Mouse (Mus musculus): ENCODE results near the gene Slc47a2. TPM values are rescaled to one million over a fixed set of nuclear protein-coding genes. Genes with fewer than 3 reads are reported as not detected.

Slc47a2 gene
- total and polyA plus RNA-seq, 3 experiments: 0.15 to 0.25 TPM; not detected in 1

- no peak overlapping the region for H3K9ac ChIP-seq (ENCODE audit: control insufficient read depth, low read depth, low read length, poor library complexity, severe bottlenecking)
- H3K79me2 ChIP-seq (ENCODE audit: control insufficient read depth, insufficient read depth, low read length, poor library complexity): no peaks in the 10 kb centered on the region
- TF ChIP-seq MYB (IDR thresholded peaks at IDR 0.05; ENCODE audit: low read depth, low read length) (no peak), BHLHE40 (IDR thresholded peaks at IDR 0.05; ENCODE audit: borderline replicate concordance, low read depth, low read length) (no peak), MXI1 (IDR thresholded peaks at IDR 0.05; ENCODE audit: low read depth, low read length) (no peak), RCOR1 (IDR thresholded peaks at IDR 0.05; ENCODE audit: low read depth, low read length) (no peak), ETS1 (IDR thresholded peaks at IDR 0.05; ENCODE audit: low read depth, low read length) (no peak), E2F4 (IDR thresholded peaks at IDR 0.05; ENCODE audit: borderline replicate concordance, low read depth, low read length) (no peak), POLR2AphosphoS5 (IDR thresholded peaks at IDR 0.05; ENCODE audit: borderline replicate concordance, low read depth, low read length) (no peak), MYC (IDR thresholded peaks at IDR 0.05; ENCODE audit: low read depth, low read length) (no peak), GATA1 (IDR thresholded peaks at IDR 0.05; ENCODE audit: low read depth, low read length) (no peak), UBTF (IDR thresholded peaks at IDR 0.05; ENCODE audit: borderline replicate concordance, insufficient read depth, low read depth, low read length) (no peak), TBP (IDR thresholded peaks at IDR 0.05; ENCODE audit: low read depth, low read length) (no peak), TCF12 (IDR thresholded peaks at IDR 0.05; ENCODE audit: low read depth, low read length) (no peak), CHD2 (IDR thresholded peaks at IDR 0.05; ENCODE audit: low read length) (no peak), USF1 (IDR thresholded peaks at IDR 0.05; ENCODE audit: low read depth, low read length) (no peak), POLR2AphosphoS2 (IDR thresholded peaks at IDR 0.05; ENCODE audit: low read length) (no peak), RAD21 (IDR thresholded peaks at IDR 0.05; ENCODE audit: low read depth, low read length) (no peak), MAZ (IDR thresholded peaks at IDR 0.05; ENCODE audit: low read depth, low read length) (no peak), SIN3A (IDR thresholded peaks at IDR 0.05; ENCODE audit: low read length) (no peak), ELF1 (IDR thresholded peaks at IDR 0.05; ENCODE audit: low read depth, low read length) (no peak), MAFK (IDR thresholded peaks at IDR 0.05; ENCODE audit: borderline replicate concordance, low read depth, low read length) (no peak)
- H3K4me3 ChIP-seq (ENCODE audit: control insufficient read depth in 1 of 2, insufficient read depth in 1 of 2, low read depth in 2 of 2, low read length in 2 of 2): no peak overlapping the region
- H3K36me3 ChIP-seq (ENCODE audit: control insufficient read depth in 1 of 2, insufficient read depth in 2 of 2, low read length in 2 of 2): no peaks in the 10 kb centered on the region
- H3K4me1 ChIP-seq (ENCODE audit: control insufficient read depth in 1 of 2, insufficient read depth in 2 of 2, low read length in 2 of 2): no peaks in the 10 kb centered on the region
- no peak overlapping the region for H3K27ac ChIP-seq (ENCODE audit: control insufficient read depth, low read depth, low read length)
- H3K9me3 ChIP-seq (replicated peaks; ENCODE audit: insufficient read depth, low read length): no peaks in the 10 kb centered on the region
- DNase-seq (ENCODE audit: low read depth, low spot score): no peak
- H3K27me3 ChIP-seq (ENCODE audit: control insufficient read depth in 1 of 2, insufficient read depth in 2 of 2, low read length in 2 of 2): peaks cover 8 to 15% of the 10 kb centered on the region in 2 experiments
These were observed 21.4 kb upstream of the Slc47a2 start for GRCm38 (mm10) chr11:61364096-61364495.

- no peaks in the 10 kb centered on the region for H3K9me3 ChIP-seq (replicated peaks; ENCODE audit: insufficient read depth, low read length)
- DNase-seq (ENCODE audit: low read depth, low spot score): no peak
- no peaks in the 10 kb centered on the region for H3K79me2 ChIP-seq (ENCODE audit: control insufficient read depth, insufficient read depth, low read length, poor library complexity)
- H3K27ac ChIP-seq (ENCODE audit: control insufficient read depth, low read depth, low read length): no peak overlapping the region
- no peak overlapping the region for H3K4me3 ChIP-seq (ENCODE audit: control insufficient read depth in 1 of 2, insufficient read depth in 1 of 2, low read depth in 2 of 2, low read length in 2 of 2)
- peaks cover 12 to 33% of the 10 kb centered on the region in 2 experiments for H3K27me3 ChIP-seq (ENCODE audit: control insufficient read depth in 1 of 2, insufficient read depth in 2 of 2, low read length in 2 of 2)
- no peak overlapping the region for H3K9ac ChIP-seq (ENCODE audit: control insufficient read depth, low read depth, low read length, poor library complexity, severe bottlenecking)
- TF ChIP-seq ZKSCAN1 (IDR thresholded peaks at IDR 0.05; ENCODE audit: low read depth, low read length) (no peak), KAT2A (conservative IDR thresholded peaks at IDR 0.05; ENCODE audit: low read depth, low read length) (no peak), CTCF (IDR thresholded peaks at IDR 0.05 in 2 of 3, conservative IDR thresholded peaks at IDR 0.05 in 1 of 3; ENCODE audit: control insufficient read depth in 1 of 3, insufficient read depth in 1 of 3, low read depth in 2 of 3, low read length in 3 of 3, poor library complexity in 1 of 3, severe bottlenecking in 1 of 3) (no peak), GATA1 (IDR thresholded peaks at IDR 0.05; ENCODE audit: low read depth, low read length) (no peak), CHD2 (IDR thresholded peaks at IDR 0.05; ENCODE audit: low read length) (no peak), MXI1 (IDR thresholded peaks at IDR 0.05; ENCODE audit: low read depth, low read length) (no peak)
- no peaks in the 10 kb centered on the region for H3K36me3 ChIP-seq (ENCODE audit: control insufficient read depth in 1 of 2, insufficient read depth in 2 of 2, low read length in 2 of 2)
- no peaks in the 10 kb centered on the region for H3K4me1 ChIP-seq (ENCODE audit: control insufficient read depth in 1 of 2, insufficient read depth in 2 of 2, low read length in 2 of 2)
These were observed 19.0 kb upstream of the Slc47a2 start for GRCm38 (mm10) chr11:61361515-61362190.

Measured in MEL (cell line).